Comparison of ENCODE assay signal across 12 mouse cellular contexts in genomic region chrX:11443543-11443942, GRCm38 (mm10).
DNase-seq lines count a peak whose midpoint lies in the region; ATAC-seq and TF ChIP-seq lines count a peak whose summit lies in the region.
"Had no signal": no experiment of that assay in that cellular context is flagged by ENCODE, and none has a peak within 500 bp of the region (broad histone marks: within the 10 kb centered on the region; RNA-seq: fewer than 3 reads in every experiment).

No protein-coding gene starts in this region.

- no peaks in the 10 kb centered on the region for H3K9me3 ChIP-seq in hindbrain, postnatal 0 days (ENCODE audit: low read length)
- no peaks in the 10 kb centered on the region for H3K9me3 ChIP-seq in hindbrain, embryonic 11.5 days (ENCODE audit: control insufficient read depth, low read length)
- H3K9me3 ChIP-seq in liver, embryonic 13.5 days (replicated peaks) = no peaks in the 10 kb centered on the region
- H3K9me3 ChIP-seq: embryonic facial prominence, embryonic 15.5 days; hindbrain, embryonic 15.5 days had no signal

- peak; percentile 8 to 33 for DNase-seq in adrenal gland, adult (ENCODE audit: inconsistent age in 2 of 2, low spot score in 1 of 2)
- no peak for DNase-seq in adrenal gland, postnatal 25 days
- peak; percentile 29 for DNase-seq in hindbrain, postnatal 0 days (ENCODE audit: low spot score)
- DNase-seq in hindbrain, embryonic 11.5 days (ENCODE audit: low spot score) = no peak
- peak; percentile 31 for DNase-seq in lung, postnatal 10 days
- no peak for DNase-seq in lung, adult 18-20 months
- DNase-seq in liver, embryonic 13.5 days = peak; percentile 3
- no peak for DNase-seq in embryo, embryonic 9.5 days (ENCODE audit: extremely low spot score)

- H3K36me3 ChIP-seq in hindbrain, postnatal 0 days (ENCODE audit: insufficient read depth, low read length) = no peaks in the 10 kb centered on the region
- no peaks in the 10 kb centered on the region for H3K36me3 ChIP-seq in hindbrain, embryonic 11.5 days (ENCODE audit: control insufficient read depth, insufficient read depth, low read length)
- H3K36me3 ChIP-seq in liver, embryonic 13.5 days = no peaks in the 10 kb centered on the region
- H3K36me3 ChIP-seq: embryonic facial prominence, embryonic 15.5 days; hindbrain, embryonic 15.5 days had no signal

- H3K9ac ChIP-seq in hindbrain, postnatal 0 days (replicated peaks; ENCODE audit: low read length) = no peak overlapping the region
- no peak overlapping the region for H3K9ac ChIP-seq in hindbrain, embryonic 11.5 days (ENCODE audit: low read depth, low read length)
- no peak overlapping the region for H3K9ac ChIP-seq in liver, embryonic 13.5 days
- H3K9ac ChIP-seq: embryonic facial prominence, embryonic 15.5 days; hindbrain, embryonic 15.5 days had no signal

- ATAC-seq in hindbrain, postnatal 0 days = no peak
- no peak for ATAC-seq in hindbrain, embryonic 11.5 days (ENCODE audit: low FRiP score)
- peak; percentile 43; the same call in 1 of the 2 replicates for ATAC-seq in liver, embryonic 13.5 days (ENCODE audit: low read depth)
- ATAC-seq: forebrain, embryonic 16.5 days had no signal

- no peak overlapping the region for H3K4me2 ChIP-seq in hindbrain, postnatal 0 days (ENCODE audit: low read depth, low read length)
- no peak overlapping the region for H3K4me2 ChIP-seq in hindbrain, embryonic 11.5 days (replicated peaks; ENCODE audit: low read depth, low read length)
- H3K4me2 ChIP-seq in liver, embryonic 13.5 days = no peak overlapping the region
- H3K4me2 ChIP-seq: embryonic facial prominence, embryonic 15.5 days; hindbrain, embryonic 15.5 days had no signal

- H3K4me1 ChIP-seq in hindbrain, postnatal 0 days (ENCODE audit: insufficient read depth, low read length) = no peaks in the 10 kb centered on the region
- H3K4me1 ChIP-seq in hindbrain, embryonic 11.5 days (replicated peaks; ENCODE audit: control insufficient read depth, insufficient read depth, low read length) = no peaks in the 10 kb centered on the region
- H3K4me1 ChIP-seq in liver, embryonic 13.5 days (replicated peaks) = no peaks in the 10 kb centered on the region
- H3K4me1 ChIP-seq: embryonic facial prominence, embryonic 15.5 days had no signal

- peak; percentile 40 for TF ChIP-seq CTCF in hindbrain, postnatal 0 days (IDR thresholded peaks at IDR 0.05; ENCODE audit: low read depth)

- H3K27ac ChIP-seq in hindbrain, postnatal 0 days = no peak overlapping the region
- H3K27ac ChIP-seq in hindbrain, embryonic 11.5 days (ENCODE audit: low read depth, low read length) = no peak overlapping the region
- no peak overlapping the region for H3K27ac ChIP-seq in liver, embryonic 13.5 days
- H3K27ac ChIP-seq: embryonic facial prominence, embryonic 15.5 days; hindbrain, embryonic 15.5 days; macrophage had no signal

- no peaks in the 10 kb centered on the region for H3K27me3 ChIP-seq in hindbrain, postnatal 0 days (ENCODE audit: insufficient read depth, low read length)
- H3K27me3 ChIP-seq in hindbrain, embryonic 11.5 days (ENCODE audit: control insufficient read depth, insufficient read depth, low read length) = 0 out of 2 replicates have a peak, but pooled peaks cover 2% of the 10 kb centered on the region
- H3K27me3 ChIP-seq in liver, embryonic 13.5 days = no peaks in the 10 kb centered on the region
- H3K27me3 ChIP-seq: hindbrain, embryonic 15.5 days had no signal

- WGBS in hindbrain, postnatal 0 days = 53% methylated on average over 7 of the region's 7 CpGs
- 51% methylated on average over 7 of the region's 7 CpGs for WGBS in hindbrain, embryonic 11.5 days
- 33% methylated on average over 7 of the region's 7 CpGs for WGBS in liver, embryonic 13.5 days (ENCODE audit: insufficient replicate concordance)

- H3K4me3 ChIP-seq in hindbrain, postnatal 0 days (ENCODE audit: low read length) = no peak overlapping the region
- H3K4me3 ChIP-seq in hindbrain, embryonic 11.5 days (ENCODE audit: low read depth, low read length) = no peak overlapping the region
- no peak overlapping the region for H3K4me3 ChIP-seq in liver, embryonic 13.5 days (replicated peaks)
- H3K4me3 ChIP-seq: embryonic facial prominence, embryonic 15.5 days; hindbrain, embryonic 15.5 days had no signal

Comparison
In these comparisons a context has a peak if more than half of its experiments do, and no peak if none do; other contexts are left out.
1. DNase-seq: peak in adrenal gland, adult (2 of 2), hindbrain, postnatal 0 days (single experiment), lung, postnatal 10 days (single experiment) and liver, embryonic 13.5 days (single experiment); none in adrenal gland, postnatal 25 days (single experiment), hindbrain, embryonic 11.5 days (single experiment), lung, adult 18-20 months (0 of 2) and embryo, embryonic 9.5 days (single experiment).